Mouse (Mus musculus) lung, embryonic 16.5 days (tissue): ENCODE measurements around the gene Nrarp. TPM values are rescaled to one million over a fixed set of nuclear protein-coding genes. Genes with fewer than 3 reads are reported as not detected.

Experiments
- ATAC-seq: fragments of 200-750 bp; cut with Nextera tagmentation; 2 replicates; pipeline ENCODE4 v1.8.0; 2017; ENCODE audit warnings: low read depth, mild to moderate bottlenecking, moderate library complexity
- H3K27ac ChIP-seq: fragments of 300-500 bp; sonication (generic); 2 replicates; pipeline ENCODE4 v1.5.1; 2014; ENCODE audit warnings: mild to moderate bottlenecking, control low read depth, low read length
- H3K27me3 ChIP-seq: fragments of 300-500 bp; sonication (generic); 2 replicates; pipeline ENCODE4 v1.6.1; 2014; ENCODE audit warnings: low read depth, low read length, mixed read lengths; ENCODE audit not compliant: control insufficient read depth, insufficient read depth
- H3K36me3 ChIP-seq: fragments of 300-500 bp; sonication (generic); 2 replicates; pipeline ENCODE4 v1.6.1; 2014; ENCODE audit warnings: low read length; ENCODE audit not compliant: control insufficient read depth, insufficient read depth
- H3K4me1 ChIP-seq: fragments of 300-500 bp; sonication (generic); replicated peaks from 2 replicates; pipeline ENCODE4 v1.6.1; 2014; ENCODE audit warnings: low read length, mixed read lengths; ENCODE audit not compliant: control insufficient read depth, insufficient read depth
- H3K4me2 ChIP-seq: fragments of 300-500 bp; sonication (generic); 2 replicates; pipeline ENCODE4 v1.6.1; 2014; ENCODE audit warnings: low read depth, low read length, control low read depth
- H3K4me3 ChIP-seq: fragments of 300-500 bp; sonication (generic); 2 replicates; pipeline ENCODE4 v1.5.1; 2014; ENCODE audit warnings: mild to moderate bottlenecking, low read length, control low read depth
- H3K9ac ChIP-seq: fragments of 300-500 bp; sonication (generic); 2 replicates; pipeline ENCODE4 v1.6.1; 2014; ENCODE audit warnings: low read length, control low read depth
- H3K9me3 ChIP-seq: fragments of 300-500 bp; sonication (generic); 2 replicates; pipeline ENCODE4 v1.6.1; 2016; ENCODE audit warnings: low read length; ENCODE audit not compliant: control insufficient read depth
- WGBS: fragments of 180-500 bp; shearing (Covaris S2); extraction: QIAGEN DNeasy Blood & Tissue Kit; methylation state at CpG from one replicate; pipeline ENCODE4 v1.1.7; 2014; 5-methylcytosine and 5-hydroxymethylcytosine counted together
- polyA plus RNA-seq: library from polyadenylated mRNA; unstranded; fragments of >200 nt; fragmentation: Nextera tagmentation; extraction: Ambion mirVana; gene quantifications from 2 replicates; pipeline ENCODE4 v1.2.1, GENCODE M21; 2015

Nrarp gene
- polyA plus RNA-seq, 1 experiment from 2014 or later: 9.8 TPM

DNA sequence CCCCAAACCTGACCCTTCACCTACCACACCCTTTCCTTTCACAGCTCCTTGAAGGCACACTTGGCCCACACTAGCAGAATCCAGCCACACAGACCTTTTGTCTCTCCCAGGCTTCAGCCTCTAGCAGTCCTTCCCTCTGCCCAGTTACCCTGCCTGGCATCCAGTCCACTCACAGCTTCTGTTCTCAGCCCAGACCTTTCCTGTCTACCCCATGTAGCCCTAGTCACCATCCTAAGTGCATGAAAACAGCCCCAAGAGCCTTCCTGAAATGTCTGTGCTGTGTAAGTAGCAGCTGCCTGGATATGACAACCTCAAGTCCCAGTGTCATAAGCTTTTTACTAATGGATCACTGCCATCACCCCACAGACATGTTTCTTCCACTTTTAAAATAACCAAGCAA is 17.4 kb downstream of the Nrarp start:
- Histone ChIP-seq H3K27me3 (peaks cover 4% of the 10 kb centered on the region; the same call in 1 of the 2 replicates), H3K9ac (peak overlapping the region; percentile 18; the same call in 1 of the 2 replicates), H3K36me3 (peaks cover 27% of the 10 kb centered on the region), H3K4me3 (no peak overlapping the region), H3K27ac (peak overlapping the region; percentile 87; the same call in 1 of the 2 replicates), H3K4me2 (no peak overlapping the region), H3K4me1 (peaks cover 22% of the 10 kb centered on the region), H3K9me3 (no peaks in the 10 kb centered on the region)
- no peak for ATAC-seq

GRCm38 (mm10) chr2:25200631-25201030 is 20.1 kb downstream of the Nrarp start:
- peaks cover 43% of the 10 kb centered on the region for H3K36me3 ChIP-seq
- no peak for ATAC-seq
- no peak overlapping the region for H3K4me2 ChIP-seq
- H3K27me3 ChIP-seq: no peaks in the 10 kb centered on the region
- WGBS: 82% methylated on average over 2 of the region's 2 CpGs
- H3K4me1 ChIP-seq: peaks cover 4% of the 10 kb centered on the region
- H3K9ac ChIP-seq: no peak overlapping the region
- H3K27ac ChIP-seq: no peak overlapping the region
- no peaks in the 10 kb centered on the region for H3K9me3 ChIP-seq
- no peak overlapping the region for H3K4me3 ChIP-seq

DNA sequence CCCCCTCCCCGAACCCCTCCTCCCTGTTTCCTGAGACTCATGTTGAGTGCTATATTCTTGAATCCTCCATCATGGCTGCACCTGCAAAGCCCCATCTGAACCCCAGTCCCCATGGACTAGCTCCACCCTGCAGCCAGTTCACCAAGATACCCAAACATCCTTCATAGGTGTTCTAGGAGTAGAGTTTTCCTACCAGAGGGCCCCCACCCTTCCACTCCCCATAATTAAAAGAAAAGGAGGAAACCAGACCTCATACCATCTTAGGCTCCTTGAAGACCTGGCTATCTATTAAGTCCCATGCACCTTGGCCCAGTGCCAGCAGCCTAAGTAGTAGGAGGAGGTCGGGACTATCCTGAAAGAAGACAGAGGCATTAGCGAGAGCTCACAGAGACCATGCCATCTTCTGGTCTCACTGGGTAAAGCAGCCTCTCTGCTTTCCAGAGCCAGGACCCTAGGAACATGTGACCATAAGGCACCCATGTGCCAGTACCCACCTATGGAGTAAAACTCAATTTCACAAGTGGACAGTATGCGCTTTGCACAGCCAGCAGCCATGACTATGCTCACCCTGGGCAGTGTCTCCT is 23.2 kb downstream of the Nrarp start:
- H3K27ac ChIP-seq: no peak overlapping the region
- H3K4me3 ChIP-seq: no peak overlapping the region
- H3K4me1 ChIP-seq: no peaks in the 10 kb centered on the region; the same call in 1 of the 2 replicates
- H3K36me3 ChIP-seq: peaks cover 52% of the 10 kb centered on the region
- no peak for ATAC-seq
- H3K9me3 ChIP-seq: no peaks in the 10 kb centered on the region
- no peaks in the 10 kb centered on the region for H3K27me3 ChIP-seq
- 60% methylated on average over 4 of the region's 4 CpGs for WGBS
- no peak overlapping the region for H3K4me2 ChIP-seq
- no peak overlapping the region for H3K9ac ChIP-seq

GRCm38 (mm10) chr2:25207593-25207992 is 27.0 kb downstream of the Nrarp start:
- WGBS: 96% methylated on average over 1 of the region's 1 CpGs
- Histone ChIP-seq H3K9ac (no peak overlapping the region), H3K4me1 (peaks cover 11% of the 10 kb centered on the region), H3K4me2 (no peak overlapping the region), H3K27me3 (no peaks in the 10 kb centered on the region), H3K36me3 (peaks cover 31% of the 10 kb centered on the region), H3K4me3 (no peak overlapping the region), H3K27ac (no peak overlapping the region), H3K9me3 (no peaks in the 10 kb centered on the region)
- no peak for ATAC-seq

DNA sequence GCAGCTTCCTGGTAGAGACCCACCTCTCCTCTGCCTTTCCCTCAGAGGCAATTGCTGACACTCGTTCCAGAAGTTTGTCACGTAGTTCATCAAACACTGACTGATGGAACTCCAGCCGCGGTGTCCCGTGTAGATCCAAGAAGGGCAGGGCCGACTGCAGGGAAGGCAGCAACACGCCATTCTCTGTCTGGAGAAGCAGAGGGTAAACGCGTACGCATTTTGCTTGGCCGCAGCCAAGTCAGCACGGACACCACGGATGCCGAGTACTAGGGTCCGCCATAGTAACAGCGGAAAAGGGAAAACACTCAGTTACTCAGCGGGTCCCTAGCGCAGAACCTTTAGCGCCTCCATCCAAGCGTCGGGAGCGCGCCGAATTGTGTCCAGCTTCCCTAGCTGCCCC is 30.1 kb downstream of the Nrarp start:
- Histone ChIP-seq H3K4me1 (peaks cover 11% of the 10 kb centered on the region), H3K27ac (peak overlapping the region; percentile 71), H3K4me3 (peak overlapping the region; percentile 91), H3K9ac (peak overlapping the region; percentile 91), H3K36me3 (peaks cover 12% of the 10 kb centered on the region), H3K4me2 (peak overlapping the region; percentile 82), H3K27me3 (no peaks in the 10 kb centered on the region), H3K9me3 (no peaks in the 10 kb centered on the region)
- peak; percentile 35 for ATAC-seq
- under 1% methylated on average over 24 of the region's 24 CpGs for WGBS

DNA sequence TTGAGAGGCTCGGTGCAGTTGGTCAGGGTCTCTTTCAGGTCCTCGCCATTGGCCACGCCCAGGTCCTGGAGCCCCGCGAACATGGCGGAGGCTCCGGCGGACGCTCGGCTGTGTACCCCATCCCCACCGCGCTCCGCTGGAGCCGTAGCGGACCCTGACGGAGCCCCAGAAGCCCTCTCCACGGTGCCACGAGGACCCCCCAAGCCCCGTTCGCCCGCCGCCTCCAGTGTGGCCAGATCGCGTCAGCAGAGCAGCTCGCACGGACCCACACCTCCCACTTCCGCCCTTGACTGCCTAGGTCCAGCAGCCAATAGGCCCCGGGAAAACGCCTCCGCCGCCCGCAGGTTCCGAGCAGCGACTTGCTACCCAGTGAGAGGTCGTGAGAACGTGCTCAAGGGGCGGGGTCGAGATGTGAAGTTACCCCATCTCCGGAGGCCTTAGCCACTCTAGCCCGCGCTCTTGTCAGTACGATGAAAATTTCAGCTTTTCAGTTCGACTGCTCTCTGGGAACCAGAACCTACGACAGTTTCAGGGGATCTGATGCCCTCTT is 30.6 kb downstream of the Nrarp start, which contains the start of gene Nelfb:
Nelfb (minus strand) TSS at position 369 of the 550 bp plus-strand sequence.
- Histone ChIP-seq H3K4me2 (peak within 1 kb of the TSS; percentile 82), H3K9ac (peak within 1 kb of the TSS; percentile 91), H3K9me3 (no peaks in the 10 kb centered on the region), H3K27ac (peak within 1 kb of the TSS; percentile 71), H3K4me1 (peaks cover 11% of the 10 kb centered on the region), H3K36me3 (peaks cover 6% of the 10 kb centered on the region), H3K27me3 (no peaks in the 10 kb centered on the region), H3K4me3 (peak within 1 kb of the TSS; percentile 91)
- under 1% methylated on average over 44 of the region's 44 CpGs for WGBS
- peak; percentile 96 for ATAC-seq

- Histone ChIP-seq H3K4me3 (no peak overlapping the region), H3K4me1 (peaks cover 11% of the 10 kb centered on the region), H3K36me3 (no peaks in the 10 kb centered on the region), H3K4me2 (no peak overlapping the region), H3K27ac (no peak overlapping the region), H3K27me3 (no peaks in the 10 kb centered on the region), H3K9me3 (no peaks in the 10 kb centered on the region), H3K9ac (no peak overlapping the region)
- ATAC-seq: no peak
- WGBS: 60% methylated on average over 23 of the region's 23 CpGs
Measured at GRCm38 (mm10) chr2:25213266-25213865, 32.8 kb downstream of the Nrarp start.

DNA sequence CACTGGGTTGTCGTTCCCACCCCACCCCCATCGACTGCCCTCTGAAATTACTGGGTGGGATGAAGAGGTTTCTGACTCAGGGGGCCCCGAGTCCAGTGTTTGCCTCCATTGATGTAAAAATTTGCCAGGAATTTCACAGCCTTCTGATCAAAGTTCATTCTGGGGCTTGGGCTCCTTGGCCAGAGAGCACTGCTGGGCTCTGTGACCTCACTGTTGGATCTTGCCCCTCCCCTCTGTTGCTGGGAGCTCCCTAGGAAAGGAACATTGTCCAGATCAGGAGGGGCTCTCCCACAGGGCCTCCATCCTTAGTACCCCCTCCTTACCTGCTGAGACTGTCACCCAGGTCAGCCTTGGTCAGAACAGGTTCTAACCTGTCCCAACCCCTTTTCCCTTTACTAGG is 33.9 kb downstream of the Nrarp start, which contains the start of gene Stpg3:
Stpg3 (minus strand) TSS at position 194 of the 400 bp plus-strand sequence.
- Histone ChIP-seq H3K4me3 (no peak within 1 kb of the TSS), H3K4me2 (no peak within 1 kb of the TSS), H3K9ac (no peak within 1 kb of the TSS), H3K9me3 (no peaks in the 10 kb centered on the region), H3K4me1 (peaks cover 11% of the 10 kb centered on the region), H3K27ac (no peak within 1 kb of the TSS), H3K27me3 (no peaks in the 10 kb centered on the region), H3K36me3 (no peaks in the 10 kb centered on the region)
- no peak for ATAC-seq
- WGBS: 57% methylated on average over 3 of the region's 3 CpGs

DNA sequence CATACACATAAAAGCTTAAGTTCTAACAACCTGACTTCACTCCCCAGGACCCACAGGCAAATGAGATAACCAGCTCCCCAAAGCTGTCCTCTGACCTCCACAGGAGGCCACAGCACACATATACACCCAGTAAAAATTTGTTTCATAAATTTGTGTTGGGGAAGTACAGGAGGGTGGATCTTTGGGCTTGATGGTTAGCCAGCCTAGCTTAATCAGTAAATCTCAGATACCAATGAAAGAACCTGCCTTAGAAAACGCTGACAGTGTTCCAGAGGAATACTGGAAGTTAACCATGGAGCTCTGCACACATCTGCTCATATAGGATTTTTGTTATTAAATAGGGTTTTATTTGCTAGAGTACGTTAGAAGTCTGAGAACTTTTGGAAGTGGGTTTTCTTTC is 37.1 kb downstream of the Nrarp start:
- Histone ChIP-seq H3K4me1 (no peaks in the 10 kb centered on the region), H3K4me3 (no peak overlapping the region), H3K27me3 (no peaks in the 10 kb centered on the region), H3K4me2 (no peak overlapping the region), H3K27ac (no peak overlapping the region), H3K9me3 (no peaks in the 10 kb centered on the region), H3K9ac (no peak overlapping the region), H3K36me3 (peaks cover 7% of the 10 kb centered on the region)
- WGBS: 53% methylated on average over 2 of the region's 2 CpGs
- ATAC-seq: no peak
